Mouse (Mus musculus) midbrain, postnatal 0 days (tissue): Measurements from ENCODE around the gene Nkx2-9. TPM values are rescaled to one million over a fixed set of nuclear protein-coding genes. Genes with fewer than 3 reads are reported as not detected.

Experiments used
- ATAC-seq: fragments of 200-750 bp; cut with Nextera tagmentation; 2 replicates; pipeline ENCODE4 v1.8.0; 2017; ENCODE audit warnings: moderate number of reproducible peaks, mild to moderate bottlenecking, moderate TSS enrichment, moderate library complexity; ENCODE audit not compliant: low FRiP score
- DNase-seq: peaks from one replicate; pipeline ENCODE4 v3.0.0-alpha.2; 2015; ENCODE audit warnings: low spot score
- H3K27ac ChIP-seq: fragments of 300-500 bp; sonication (generic); 2 replicates; pipeline ENCODE4 v1.5.1; 2014; ENCODE audit warnings: low read depth, mild to moderate bottlenecking, low read length, mixed read lengths
- H3K27me3 ChIP-seq: fragments of 300-500 bp; sonication (generic); 2 replicates; pipeline ENCODE4 v1.6.1; 2014; ENCODE audit warnings: low read length, control low read depth, mixed read lengths; ENCODE audit not compliant: insufficient read depth
- H3K36me3 ChIP-seq: fragments of 300-500 bp; sonication (generic); 2 replicates; pipeline ENCODE4 v1.6.1; 2014; ENCODE audit warnings: low read length, control low read depth, mixed read lengths; ENCODE audit not compliant: insufficient read depth
- H3K4me1 ChIP-seq: fragments of 300-500 bp; sonication (generic); 2 replicates; pipeline ENCODE4 v1.6.1; 2014; ENCODE audit warnings: mild to moderate bottlenecking, control low read depth, antibody characterized with exemption, low read length, mixed read lengths; ENCODE audit not compliant: insufficient read depth
- H3K4me2 ChIP-seq: fragments of 300-500 bp; sonication (generic); 2 replicates; pipeline ENCODE4 v1.6.1; 2014; ENCODE audit warnings: low read depth, mild to moderate bottlenecking, low read length, mixed read lengths; ENCODE audit not compliant: poor library complexity, severe bottlenecking
- H3K4me3 ChIP-seq: fragments of 300-500 bp; sonication (generic); 2 replicates; pipeline ENCODE4 v1.5.1; 2014; ENCODE audit warnings: low read depth, mild to moderate bottlenecking, low read length, moderate library complexity
- H3K9ac ChIP-seq: fragments of 300-500 bp; sonication (generic); replicated peaks from 2 replicates; pipeline ENCODE4 v1.6.1; 2014; ENCODE audit warnings: mild to moderate bottlenecking, low read length, moderate library complexity, mixed read lengths; ENCODE audit not compliant: poor library complexity, severe bottlenecking
- H3K9me3 ChIP-seq: fragments of 300-500 bp; sonication (generic); 2 replicates; pipeline ENCODE4 v1.6.1; 2016; ENCODE audit warnings: low read length, control low read depth
- CTCF ChIP-seq: IDR thresholded peaks from 2 replicates; pipeline ENCODE4 v1.5.1; 2016; ENCODE audit warnings: antibody characterized with exemption, mild to moderate bottlenecking
- WGBS: fragments of 180-500 bp; shearing (Covaris S2); extraction: QIAGEN DNeasy Blood & Tissue Kit; methylation state at CpG from one replicate; pipeline ENCODE4 v1.1.7; 2014; 5-methylcytosine and 5-hydroxymethylcytosine counted together
- polyA plus RNA-seq: library from polyadenylated mRNA; unstranded; fragments of >200 nt; fragmentation: Nextera tagmentation; extraction: Ambion mirVana; gene quantifications from 2 replicates; pipeline ENCODE4 v1.2.1, GENCODE M21; 2015
- total RNA-seq: library from RNA; depleted of rRNA; stranded (reverse); fragments of >200 nt; gene quantifications from 2 replicates; pipeline ENCODE4 v1.2.3, GENCODE M21; 2014; rRNA removed

Gene Nkx2-9
- not detected in 2 replicates for total RNA-seq
- not detected in 2 replicates for polyA plus RNA-seq

- DNase-seq (no peak), ATAC-seq (0 out of 2 replicates have a peak, but pooled peaks have one; percentile 31)
- 1% methylated on average over 40 of the region's 40 CpGs for whole genome bisulfite sequencing
- H3K27me3 ChIP-seq = peaks cover 88% of the 10 kb centered on the region
- H3K4me3 ChIP-seq = peak within 1 kb of the TSS; percentile 33
- no peak within 1 kb of the TSS for H3K27ac ChIP-seq
- no peaks in the 10 kb centered on the region for H3K9me3 ChIP-seq
- 0 out of 2 replicates have a peak, but pooled peaks cover 7% of the 10 kb centered on the region for H3K4me1 ChIP-seq
- no peak for TF ChIP-seq CTCF
- peak within 1 kb of the TSS; percentile 55 for H3K4me2 ChIP-seq
- no peaks in the 10 kb centered on the region for H3K36me3 ChIP-seq
- no peak within 1 kb of the TSS for H3K9ac ChIP-seq
Measured at GRCm38 (mm10) chr12:56612761-56613437, at the start of gene Nkx2-9. Gene Nkx2-9 (minus strand): TSS chr12:56613284.

- H3K9ac ChIP-seq = no peak overlapping the region
- ATAC-seq = peak; percentile 34; the same call in 1 of the 2 replicates
- H3K4me3 ChIP-seq = peak overlapping the region; percentile 6; the same call in 1 of the 2 replicates
- H3K4me1 ChIP-seq = no peaks in the 10 kb centered on the region
- no peaks in the 10 kb centered on the region for H3K9me3 ChIP-seq
- peak; percentile 71 for TF ChIP-seq CTCF
- 7% methylated on average over 5 of the region's 5 CpGs for WGBS
- no peak overlapping the region for H3K27ac ChIP-seq
- peak; percentile 77 for DNase-seq
- H3K4me2 ChIP-seq = peak overlapping the region; percentile 39
- no peaks in the 10 kb centered on the region for H3K36me3 ChIP-seq
- peaks cover 24% of the 10 kb centered on the region for H3K27me3 ChIP-seq
Measured at GRCm38 (mm10) chr12:56637181-56637566, 24.1 kb upstream of the Nkx2-9 start.

- Histone ChIP-seq H3K9me3 (no peaks in the 10 kb centered on the region), H3K4me3 (peak overlapping the region; percentile 6; the same call in 1 of the 2 replicates), H3K27me3 (peaks cover 24% of the 10 kb centered on the region), H3K36me3 (no peaks in the 10 kb centered on the region), H3K27ac (no peak overlapping the region), H3K9ac (no peak overlapping the region), H3K4me2 (peak overlapping the region; percentile 39), H3K4me1 (no peaks in the 10 kb centered on the region)
- peak; percentile 88 for TF ChIP-seq CTCF
- peak; percentile 90 for DNase-seq
- peak; percentile 77 for ATAC-seq
- 24% methylated on average over 14 of the region's 14 CpGs for WGBS
Measured at GRCm38 (mm10) chr12:56636534-56637180, 23.6 kb upstream of the Nkx2-9 start.

GRCm38 (mm10) chr12:56616088-56616487 is 3.0 kb upstream of the Nkx2-9 start:
- 7% methylated on average over 1 of the region's 1 CpGs for WGBS
- no peak for TF ChIP-seq CTCF
- H3K9me3 ChIP-seq = no peaks in the 10 kb centered on the region
- H3K27ac ChIP-seq = no peak overlapping the region
- H3K4me3 ChIP-seq = no peak overlapping the region
- no peak overlapping the region for H3K4me2 ChIP-seq
- no peak for ATAC-seq
- no peak for DNase-seq
- H3K4me1 ChIP-seq = 0 out of 2 replicates have a peak, but pooled peaks cover 7% of the 10 kb centered on the region
- no peak overlapping the region for H3K9ac ChIP-seq
- H3K27me3 ChIP-seq = peaks cover 86% of the 10 kb centered on the region
- H3K36me3 ChIP-seq = no peaks in the 10 kb centered on the region

- TF ChIP-seq CTCF = no peak
- no peaks in the 10 kb centered on the region for H3K9me3 ChIP-seq
- DNase-seq (no peak), ATAC-seq (no peak)
- no peak overlapping the region for H3K4me2 ChIP-seq
- H3K4me1 ChIP-seq = 0 out of 2 replicates have a peak, but pooled peaks cover 7% of the 10 kb centered on the region
- 10% methylated on average over 6 of the region's 6 CpGs for WGBS
- no peak overlapping the region for H3K9ac ChIP-seq
- no peak overlapping the region for H3K4me3 ChIP-seq
- no peak overlapping the region for H3K27ac ChIP-seq
- H3K36me3 ChIP-seq = no peaks in the 10 kb centered on the region
- H3K27me3 ChIP-seq = peaks cover 86% of the 10 kb centered on the region
Measured at GRCm38 (mm10) chr12:56615391-56615790, 2.3 kb upstream of the Nkx2-9 start.

- Histone ChIP-seq H3K4me3 (no peak overlapping the region), H3K27ac (no peak overlapping the region), H3K9ac (no peak overlapping the region), H3K9me3 (no peaks in the 10 kb centered on the region), H3K27me3 (peaks cover 86% of the 10 kb centered on the region), H3K4me1 (0 out of 2 replicates have a peak, but pooled peaks cover 7% of the 10 kb centered on the region), H3K4me2 (no peak overlapping the region), H3K36me3 (no peaks in the 10 kb centered on the region)
- WGBS = 4% methylated on average over 21 of the region's 21 CpGs
- no peak for ATAC-seq
- DNase-seq = no peak
- TF ChIP-seq CTCF = no peak
Measured at GRCm38 (mm10) chr12:56614513-56614912, 1.4 kb upstream of the Nkx2-9 start.
